Mouse (Mus musculus) mature B cell (primary cell): ENCODE data around the gene Gprc5d.

Experiments used
- in situ Hi-C: fragments of 300-500 bp; cut with MboI; formaldehyde crosslinking; loops from 2 replicates; pipeline ENCODE4 v1.14.3; 2019

Gprc5d gene

GRCm38 (mm10) chr6:135136439-135137161 lies 18.5 kb upstream of the Gprc5d start:
- in situ Hi-C loops = no loop called here

GRCm38 (mm10) chr6:135135735-135136134 lies 17.7 kb upstream of the Gprc5d start:
- in situ Hi-C loops = no loop called here

GRCm38 (mm10) chr6:135133486-135133885 lies 15.4 kb upstream of the Gprc5d start:
- in situ Hi-C loops = no loop called here

GRCm38 (mm10) chr6:135133086-135133485 lies 15.0 kb upstream of the Gprc5d start:
- in situ Hi-C loops = no loop called here

GRCm38 (mm10) chr6:135124755-135125380 lies 6.8 kb upstream of the Gprc5d start:
- in situ Hi-C loops = no loop called here

GRCm38 (mm10) chr6:135116479-135116878 lies 1.6 kb downstream of the Gprc5d start:
- in situ Hi-C loops = no loop called here

- in situ Hi-C loops = no loop called here
Observed at GRCm38 (mm10) chr6:135113114-135113436, 5.0 kb downstream of the Gprc5d start.

- in situ Hi-C loops = no loop called here
Observed at GRCm38 (mm10) chr6:135112411-135113113, 5.5 kb downstream of the Gprc5d start.

GRCm38 (mm10) chr6:135107014-135107413 lies 11.1 kb downstream of the Gprc5d start:
- in situ Hi-C loops = no loop called here

- in situ Hi-C loops = no loop called here
Observed at GRCm38 (mm10) chr6:135102736-135103303, 15.3 kb downstream of the Gprc5d start.

- in situ Hi-C loops = no loop called here
Observed at GRCm38 (mm10) chr6:135100787-135101472, 17.2 kb downstream of the Gprc5d start.

- in situ Hi-C loops = loop anchor here (25.0 kb wide), 1 partner anchor 294 kb away; no protein-coding TSS in a partner anchor
Observed at GRCm38 (mm10) chr6:135092798-135093470, 25.1 kb downstream of the Gprc5d start.

- in situ Hi-C loops = loop anchor here (25.0 kb wide), 1 partner anchor 297 kb away; no protein-coding TSS in a partner anchor
Observed at GRCm38 (mm10) chr6:135090661-135091060, 27.4 kb downstream of the Gprc5d start.

- in situ Hi-C loops = loop anchor here (25.0 kb wide), 1 partner anchor 298 kb away; no protein-coding TSS in a partner anchor
Observed at GRCm38 (mm10) chr6:135089786-135090185, 28.3 kb downstream of the Gprc5d start.

- in situ Hi-C loops = loop anchor here (25.0 kb wide), 1 partner anchor 299 kb away; no protein-coding TSS in a partner anchor
Observed at GRCm38 (mm10) chr6:135087721-135088451, 30.2 kb downstream of the Gprc5d start.

- in situ Hi-C loops = loop anchor here (25.0 kb wide), 1 partner anchor 302 kb away; no protein-coding TSS in a partner anchor
Observed at GRCm38 (mm10) chr6:135085703-135086102, 32.4 kb downstream of the Gprc5d start.

GRCm38 (mm10) chr6:135083991-135084502 lies 34.0 kb downstream of the Gprc5d start:
- in situ Hi-C loops = loop anchor here (25.0 kb wide), 1 partner anchor 303 kb away; no protein-coding TSS in a partner anchor

- in situ Hi-C loops = loop anchor here (25.0 kb wide), 1 partner anchor 309 kb away; no protein-coding TSS in a partner anchor
Observed at GRCm38 (mm10) chr6:135078420-135078819, 39.7 kb downstream of the Gprc5d start.

- in situ Hi-C loops = loop anchor here (25.0 kb wide), 1 partner anchor 311 kb away; no protein-coding TSS in a partner anchor
Observed at GRCm38 (mm10) chr6:135076202-135076601, 41.9 kb downstream of the Gprc5d start.

GRCm38 (mm10) chr6:135074405-135074947 lies 43.6 kb downstream of the Gprc5d start:
- in situ Hi-C loops = no loop called here
